Mouse (Mus musculus) neural tube, postnatal 0 days (tissue): Measurements from ENCODE around the gene Msantd4. TPM values are rescaled to one million over a fixed set of nuclear protein-coding genes. Genes with fewer than 3 reads are reported as not detected.

Experiments used
- microRNA-seq: library from miRNA; unstranded; fragments of <30 nt; microRNA quantifications from one replicate; pipeline ENCODE4, GENCODE M21; 2016
- polyA plus RNA-seq: library from polyadenylated mRNA; unstranded; fragments of >200 nt; fragmentation: Nextera tagmentation; extraction: Ambion mirVana; gene quantifications from 2 replicates; pipeline ENCODE4 v1.2.1, GENCODE M21; 2015

Gene Msantd4
- polyA plus RNA-seq, result 27.3 and 29.3 TPM in 2 replicates

GRCm38 (mm10) chr9:4375828-4376639 lies at the start of gene Msantd4:
Gene Msantd4, plus strand, starts transcription at chr9:4376562.

Small RNA genes lying within 50 kb of the gene (microRNA-seq; reads per million reads assigned to microRNA genes)
- gene Gm23992, result not detected

Other genes starting within 250 kb of the Msantd4 start
- 27.1 and 31.2 TPM in 2 replicates for gene Aasdhppt, start 67.1 kb upstream of the Msantd4 start, polyA plus RNA-seq
- gene Kbtbd3, start 66.7 kb upstream of the Msantd4 start, polyA plus RNA-seq, result 13.0 and 14.9 TPM in 2 replicates